Mouse (Mus musculus) limb, embryonic 11.5 days (tissue): Measurements from ENCODE around the gene Btbd3. TPM values are rescaled to one million over a fixed set of nuclear protein-coding genes. Genes with fewer than 3 reads are reported as not detected.
A peak's percentile ranks its signal among the peaks of the same experiment; 100 is the strongest.

Experiments used
- ATAC-seq: fragments of 200-750 bp; cut with Nextera tagmentation; 2 replicates; pipeline ENCODE4 v1.8.0; 2017; ENCODE audit warnings: low read depth; ENCODE audit not compliant: insufficient number of reproducible peaks, low FRiP score, low TSS enrichment
- DNase-seq: peaks from one replicate; pipeline ENCODE4 v3.0.0-alpha.2; 2015; ENCODE audit warnings: low spot score
- H3K27ac ChIP-seq: fragments of 300-500 bp; sonication (generic); replicated peaks from 2 replicates; pipeline ENCODE4 v1.5.1; 2014; ENCODE audit warnings: low read depth, mild to moderate bottlenecking, low read length
- H3K27me3 ChIP-seq: fragments of 300-500 bp; sonication (generic); 2 replicates; pipeline ENCODE4 v1.6.1; 2014; ENCODE audit warnings: mild to moderate bottlenecking, low read length, mixed read lengths; ENCODE audit not compliant: control insufficient read depth, insufficient read depth
- H3K36me3 ChIP-seq: fragments of 300-500 bp; sonication (generic); 2 replicates; pipeline ENCODE4 v1.6.1; 2014; ENCODE audit warnings: mild to moderate bottlenecking, low read length, moderate library complexity, mixed read lengths; ENCODE audit not compliant: control insufficient read depth, insufficient read depth
- H3K4me1 ChIP-seq: fragments of 300-500 bp; sonication (generic); 2 replicates; pipeline ENCODE4 v1.6.1; 2014; ENCODE audit warnings: low read length, mixed read lengths; ENCODE audit not compliant: control insufficient read depth, insufficient read depth
- H3K4me2 ChIP-seq: fragments of 300-500 bp; sonication (generic); 2 replicates; pipeline ENCODE4 v1.6.1; 2014; ENCODE audit warnings: low read depth, mild to moderate bottlenecking, moderate library complexity; ENCODE audit not compliant: severe bottlenecking
- H3K4me3 ChIP-seq: fragments of 300-500 bp; sonication (generic); 2 replicates; pipeline ENCODE4 v1.5.1; 2014; ENCODE audit warnings: low read depth, low read length
- H3K9ac ChIP-seq: fragments of 300-500 bp; sonication (generic); 2 replicates; pipeline ENCODE4 v1.6.1; 2014; ENCODE audit warnings: mild to moderate bottlenecking, low read length
- H3K9me3 ChIP-seq: fragments of 300-500 bp; sonication (generic); 2 replicates; pipeline ENCODE4 v1.6.1; 2016; ENCODE audit warnings: low read length; ENCODE audit not compliant: control insufficient read depth
- WGBS: fragments of 180-500 bp; shearing (Covaris S2); extraction: QIAGEN DNeasy Blood & Tissue Kit; methylation state at CpG from one replicate; pipeline ENCODE4 v1.1.7; 2014; 5-methylcytosine and 5-hydroxymethylcytosine counted together
- polyA plus RNA-seq: library from polyadenylated mRNA; unstranded; fragments of >200 nt; fragmentation: Nextera tagmentation; extraction: Ambion mirVana; gene quantifications from 2 replicates; pipeline ENCODE4 v1.2.1, GENCODE M21; 2014

Gene Btbd3
- polyA plus RNA-seq, 1 experiment from 2014 or later: 18.8 TPM

DNA sequence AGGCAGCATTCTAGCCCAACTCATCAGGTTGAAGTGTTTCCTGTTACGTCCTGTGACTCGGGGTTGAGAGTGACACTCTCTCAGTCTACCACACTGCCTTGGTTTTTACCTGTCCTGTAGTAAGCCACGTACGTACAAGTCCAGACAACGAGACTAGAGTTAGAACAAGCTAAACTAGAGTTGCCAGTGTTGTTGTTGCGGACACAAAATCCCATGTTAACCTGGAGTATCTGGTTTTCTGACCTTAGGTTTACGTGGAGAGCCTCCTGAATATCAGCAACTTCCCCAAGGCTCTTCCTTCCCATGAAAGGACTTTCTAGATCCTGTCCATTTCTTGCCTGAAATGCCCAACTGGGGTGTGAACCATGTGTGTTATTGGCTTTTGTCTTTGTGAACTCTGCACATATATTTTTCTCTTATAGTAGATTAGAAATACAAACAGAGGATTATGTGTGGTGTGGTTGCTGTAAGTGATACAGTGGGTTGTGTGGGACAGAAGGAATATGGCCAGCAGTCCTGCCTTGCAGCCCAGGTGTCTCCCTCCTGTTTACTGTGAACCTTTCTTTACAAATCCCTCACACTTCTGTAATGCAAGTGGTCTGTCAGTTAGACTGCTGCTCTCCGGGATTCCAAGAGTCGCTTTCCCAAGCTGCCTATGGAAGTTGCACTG is 17.2 kb downstream of the Btbd3 start:
- ATAC-seq (no peak), DNase-seq (no peak)
- Histone ChIP-seq H3K36me3 (no peaks in the 10 kb centered on the region), H3K27ac (no peak overlapping the region), H3K4me1 (0 out of 2 replicates have a peak, but pooled peaks cover 3% of the 10 kb centered on the region), H3K4me2 (no peak overlapping the region), H3K9ac (no peak overlapping the region), H3K9me3 (no peaks in the 10 kb centered on the region), H3K27me3 (no peaks in the 10 kb centered on the region), H3K4me3 (no peak overlapping the region)
- 87% methylated on average over 9 of the region's 9 CpGs for WGBS

DNA sequence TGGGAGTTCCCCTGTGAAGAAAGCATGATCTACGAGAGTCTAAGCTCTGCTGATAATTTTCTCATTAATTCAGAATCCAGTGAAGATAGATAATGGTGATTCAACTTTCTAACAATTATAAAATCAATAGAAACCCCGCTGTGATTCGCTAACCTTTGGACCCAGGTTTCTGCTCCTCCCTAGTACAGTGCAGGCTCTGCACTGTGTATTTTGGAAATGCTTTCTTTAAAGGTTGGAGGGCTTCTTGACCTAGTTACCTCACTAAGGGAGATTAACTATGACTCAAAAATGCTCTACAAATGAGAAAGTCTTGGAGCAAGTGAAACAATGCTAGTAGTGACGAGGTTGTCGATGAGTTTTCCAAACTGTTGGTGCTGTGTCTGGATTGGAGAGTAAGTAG is 17.7 kb downstream of the Btbd3 start:
- no peaks in the 10 kb centered on the region for H3K9me3 ChIP-seq
- H3K9ac ChIP-seq: no peak overlapping the region
- H3K4me3 ChIP-seq: no peak overlapping the region
- H3K4me1 ChIP-seq: 0 out of 2 replicates have a peak, but pooled peaks cover 3% of the 10 kb centered on the region
- H3K4me2 ChIP-seq: no peak overlapping the region
- ATAC-seq (no peak), DNase-seq (no peak)
- no peaks in the 10 kb centered on the region for H3K27me3 ChIP-seq
- WGBS: 91% methylated on average over 5 of the region's 5 CpGs
- no peak overlapping the region for H3K27ac ChIP-seq
- H3K36me3 ChIP-seq: no peaks in the 10 kb centered on the region

DNA sequence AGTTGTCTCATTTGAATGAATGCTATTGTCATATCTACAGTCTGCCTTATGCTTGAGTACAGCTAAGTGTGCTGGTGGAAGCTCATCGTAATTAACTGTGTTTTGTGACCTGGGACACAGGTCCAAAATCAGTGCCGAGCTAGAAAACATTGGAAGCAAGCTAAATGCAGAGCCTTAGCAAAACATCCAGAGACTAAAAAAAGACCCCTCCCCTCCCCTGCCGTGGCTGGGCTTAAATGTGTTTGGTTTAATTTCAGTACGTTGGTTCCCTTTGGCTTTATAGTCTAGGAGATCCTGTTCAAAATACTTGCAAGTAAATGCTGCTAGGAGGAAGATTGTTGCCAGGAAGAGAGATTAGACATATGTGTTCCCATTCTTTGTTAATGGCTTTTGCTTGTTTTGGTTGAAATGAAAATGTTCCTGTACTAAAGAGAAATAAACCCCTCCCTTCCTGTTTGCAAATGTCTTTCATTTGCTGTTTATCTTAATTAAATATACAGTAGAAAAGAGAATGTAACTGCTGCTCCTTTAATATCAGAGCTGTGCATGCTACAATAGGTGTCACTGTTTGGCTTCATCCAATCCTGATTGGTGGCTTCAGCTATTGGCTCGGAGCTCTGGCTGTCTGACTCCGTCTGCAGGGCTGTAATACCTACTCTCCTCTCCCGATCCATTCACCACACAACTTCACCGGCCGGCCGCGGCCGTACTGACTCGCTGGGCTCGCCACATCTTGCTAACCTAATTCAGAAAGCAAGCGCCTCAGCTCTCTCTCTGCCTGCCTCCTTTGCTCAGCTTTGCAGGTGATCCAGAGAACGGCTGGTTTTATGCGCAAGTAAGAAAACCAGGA is 21.7 kb downstream of the Btbd3 start:
- Histone ChIP-seq H3K36me3 (peaks cover 2% of the 10 kb centered on the region; the same call in 1 of the 2 replicates), H3K4me2 (peak overlapping the region; percentile 39), H3K9me3 (no peaks in the 10 kb centered on the region), H3K4me3 (0 out of 2 replicates have a peak overlapping the region, but pooled peaks have one; percentile 8), H3K27me3 (no peaks in the 10 kb centered on the region), H3K27ac (0 out of 2 replicates have a peak overlapping the region, but pooled peaks have one; percentile 8), H3K4me1 (peaks cover 16% of the 10 kb centered on the region), H3K9ac (no peak overlapping the region)
- ATAC-seq: peak; percentile 33; the same call in 1 of the 2 replicates
- peak; percentile 61 for DNase-seq
- 21% methylated on average over 17 of the region's 17 CpGs for WGBS

DNA sequence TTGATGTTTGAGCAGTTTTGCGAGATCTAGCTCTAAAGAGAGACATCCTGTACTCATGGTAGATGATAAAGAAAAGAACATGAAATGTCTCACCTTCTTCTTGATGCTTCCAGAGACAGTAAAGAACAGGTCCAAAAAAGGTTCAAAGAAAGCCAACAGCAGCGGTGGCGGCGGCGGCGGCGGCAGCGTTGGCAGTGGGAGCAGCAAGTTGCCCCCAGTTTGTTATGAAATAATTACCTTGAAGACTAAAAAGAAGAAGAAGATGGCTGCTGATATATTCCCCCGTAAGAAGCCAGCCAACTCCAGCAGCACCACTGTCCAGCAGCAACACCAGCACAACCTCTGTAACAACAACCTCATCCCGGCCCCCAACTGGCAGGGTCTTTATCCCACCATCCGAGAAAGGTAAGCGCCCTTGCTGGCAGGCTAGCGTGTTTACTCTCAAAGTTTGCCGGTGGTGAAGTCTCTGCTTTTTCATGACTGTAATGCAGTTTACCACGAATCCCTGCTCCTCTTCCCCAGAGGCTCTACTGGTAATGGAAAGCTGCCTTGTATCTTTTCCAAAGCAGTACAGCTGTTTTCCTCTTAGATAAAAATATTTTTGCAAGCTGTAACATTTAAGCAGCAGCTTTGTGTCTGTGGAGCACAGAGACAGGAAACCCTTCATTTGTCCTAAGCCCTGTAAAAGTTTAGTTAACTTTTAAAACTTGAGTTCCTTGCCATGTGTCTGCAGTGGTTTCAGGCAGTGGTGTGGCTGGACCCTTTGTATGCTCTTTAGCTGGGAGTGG is 22.7 kb downstream of the Btbd3 start:
- Histone ChIP-seq H3K36me3 (peaks cover 6% of the 10 kb centered on the region), H3K4me3 (0 out of 2 replicates have a peak overlapping the region, but pooled peaks have one; percentile 8), H3K4me1 (peaks cover 16% of the 10 kb centered on the region), H3K9me3 (no peaks in the 10 kb centered on the region), H3K27ac (0 out of 2 replicates have a peak overlapping the region, but pooled peaks have one; percentile 42), H3K9ac (no peak overlapping the region), H3K4me2 (peak overlapping the region; percentile 39), H3K27me3 (no peaks in the 10 kb centered on the region)
- 72% methylated on average over 15 of the region's 15 CpGs for WGBS
- no peak; the same call in 1 of the 2 replicates for ATAC-seq
- no peak for DNase-seq

DNA sequence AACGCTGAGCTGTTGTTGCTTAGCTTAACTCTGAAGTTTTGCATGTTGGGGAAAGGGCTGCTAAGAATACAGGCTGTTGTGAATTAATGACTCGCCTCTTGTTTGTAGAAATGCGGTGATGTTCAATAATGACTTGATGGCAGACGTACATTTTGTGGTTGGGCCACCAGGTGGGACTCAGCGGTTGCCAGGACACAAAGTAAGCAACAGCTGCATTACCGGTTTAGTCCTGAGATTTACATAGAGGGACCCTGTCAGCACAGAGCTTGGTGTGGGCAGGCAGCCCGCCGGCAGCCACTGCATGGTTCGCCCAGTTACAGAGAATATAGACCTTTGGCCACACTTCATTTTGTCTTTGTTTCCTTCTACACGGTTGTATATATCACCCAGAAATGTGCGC is 23.3 kb downstream of the Btbd3 start:
- WGBS: 47% methylated on average over 11 of the region's 11 CpGs
- ATAC-seq: peak; percentile 75
- no peak overlapping the region for H3K4me3 ChIP-seq

DNA sequence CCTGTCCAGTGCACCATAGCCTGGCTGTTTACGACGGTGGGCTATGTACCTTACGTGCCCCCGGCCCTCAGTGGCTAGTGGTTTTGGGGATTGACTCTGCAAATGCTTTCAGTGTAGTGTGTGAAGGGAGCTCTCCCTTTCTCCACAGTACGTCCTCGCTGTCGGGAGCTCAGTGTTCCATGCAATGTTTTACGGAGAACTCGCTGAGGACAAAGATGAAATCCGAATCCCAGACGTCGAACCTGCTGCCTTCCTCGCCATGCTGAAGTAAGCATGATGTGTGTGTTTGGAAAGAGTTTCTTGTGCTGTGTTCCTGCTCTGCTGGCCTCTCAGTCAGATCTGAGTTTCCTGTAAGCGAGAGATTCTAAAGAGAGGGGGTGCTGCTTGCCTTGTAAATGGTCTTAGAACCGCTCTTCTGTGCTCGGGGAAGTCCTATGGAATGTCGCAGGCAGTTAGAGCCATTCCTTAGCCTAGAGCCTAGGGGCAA is 23.9 kb downstream of the Btbd3 start:
- ATAC-seq (peak; percentile 20; the same call in 1 of the 2 replicates), DNase-seq (peak; percentile 36)
- 51% methylated on average over 17 of the region's 17 CpGs for WGBS
- H3K4me1 ChIP-seq: peaks cover 16% of the 10 kb centered on the region
- H3K4me3 ChIP-seq: no peak overlapping the region
- peak overlapping the region; percentile 8; the same call in 1 of the 2 replicates for H3K4me2 ChIP-seq
- no peaks in the 10 kb centered on the region for H3K9me3 ChIP-seq
- no peak overlapping the region for H3K9ac ChIP-seq
- H3K27me3 ChIP-seq: no peaks in the 10 kb centered on the region
- peaks cover 6% of the 10 kb centered on the region for H3K36me3 ChIP-seq
- no peak overlapping the region; the same call in 1 of the 2 replicates for H3K27ac ChIP-seq

More for the DNA sequence above, 23.3 kb downstream of the Btbd3 start:
- H3K27ac ChIP-seq: peak overlapping the region; percentile 42; the same call in 1 of the 2 replicates
- no peaks in the 10 kb centered on the region for H3K27me3 ChIP-seq
- peak; percentile 54 for DNase-seq
- peaks cover 16% of the 10 kb centered on the region for H3K4me1 ChIP-seq
- no peaks in the 10 kb centered on the region for H3K9me3 ChIP-seq
- H3K36me3 ChIP-seq: peaks cover 6% of the 10 kb centered on the region
- no peak overlapping the region for H3K9ac ChIP-seq
- H3K4me2 ChIP-seq: peak overlapping the region; percentile 18; the same call in 1 of the 2 replicates

DNA sequence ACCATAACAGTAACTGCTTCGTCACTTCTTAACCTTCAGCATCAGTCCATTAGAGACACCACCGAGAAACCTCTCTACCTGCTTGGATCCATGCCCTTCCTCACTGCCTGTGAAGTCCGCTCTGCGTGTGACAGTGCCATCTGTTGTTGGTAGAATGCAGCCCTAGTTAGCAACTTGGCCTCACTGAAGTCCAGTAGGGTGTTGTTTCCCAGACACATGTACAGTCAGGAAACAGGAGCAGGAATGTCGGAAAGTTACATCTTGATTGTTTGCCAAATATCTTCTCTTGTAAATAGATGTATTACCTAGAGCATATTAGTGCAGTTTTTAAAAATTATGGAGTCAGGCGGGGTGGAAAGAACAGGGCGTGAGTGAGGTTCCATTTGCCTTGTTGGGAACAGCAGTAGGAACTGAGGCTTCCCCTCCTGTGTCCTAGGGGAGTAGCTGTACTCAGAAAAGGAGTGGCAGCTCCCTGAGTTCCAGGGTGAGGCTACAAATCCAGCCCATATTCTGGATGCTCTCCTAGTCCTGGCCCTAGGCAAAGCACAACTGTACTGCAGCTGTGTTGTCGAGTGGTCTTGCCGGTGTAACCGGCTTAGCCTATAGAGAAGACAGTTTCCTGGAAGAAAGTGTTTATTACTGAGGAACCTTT is 25.3 kb downstream of the Btbd3 start:
- H3K36me3 ChIP-seq: peaks cover 9% of the 10 kb centered on the region
- no peaks in the 10 kb centered on the region for H3K9me3 ChIP-seq
- peaks cover 16% of the 10 kb centered on the region for H3K4me1 ChIP-seq
- DNase-seq (no peak), ATAC-seq (no peak)
- H3K9ac ChIP-seq: no peak overlapping the region
- H3K4me3 ChIP-seq: no peak overlapping the region
- H3K27ac ChIP-seq: no peak overlapping the region
- 88% methylated on average over 10 of the region's 10 CpGs for WGBS
- no peaks in the 10 kb centered on the region for H3K27me3 ChIP-seq
- H3K4me2 ChIP-seq: no peak overlapping the region
